Mouse (Mus musculus) testis, adult 2 months (tissue): ENCODE measurements around the gene Orc2.

Source experiments
- CTCF ChIP-seq: fragments of 200-500 bp; IDR thresholded peaks from 2 replicates; pipeline ENCODE4 v1.5.1; 2012; ENCODE audit warnings: low read depth, mild to moderate bottlenecking, inconsistent platforms, low read length, moderate library complexity; ENCODE audit not compliant: control insufficient read depth, insufficient read depth, insufficient replicate concordance
- POLR2A ChIP-seq: fragments of 200-500 bp; IDR thresholded peaks from 2 replicates; pipeline ENCODE4 v1.6.1; 2012; ENCODE audit warnings: low read depth, mild to moderate bottlenecking, inconsistent platforms, low read length, moderate library complexity; ENCODE audit not compliant: control insufficient read depth

GRCm38 (mm10) chr1:58465042-58465441, 39.9 kb downstream of the Orc2 start:
- TF ChIP-seq POLR2A, result no peak
- TF ChIP-seq CTCF, result no peak
